ENCODE assay signal across 25 mouse cellular contexts in genomic region chr14:71915964-71916363, GRCm38 (mm10).
"Had no signal": no experiment of that assay in that cellular context is flagged by ENCODE, and none has a peak within 500 bp of the region (broad histone marks: within the 10 kb centered on the region; RNA-seq: fewer than 3 reads in every experiment).

No protein-coding gene starts in this region.

- H3K4me1 ChIP-seq: heart, embryonic 10.5 days; heart, embryonic 12.5 days; hindbrain, embryonic 10.5 days; hindbrain, embryonic 12.5 days; intestine, embryonic 15.5 days; limb, embryonic 10.5 days; limb, embryonic 12.5 days had no signal

- H3K9ac ChIP-seq: heart, embryonic 12.5 days; hindbrain, embryonic 12.5 days; hindbrain, embryonic 14.5 days; intestine, embryonic 15.5 days; limb, embryonic 12.5 days had no signal

- H3K4me2 ChIP-seq: heart, embryonic 12.5 days; hindbrain, embryonic 12.5 days; hindbrain, embryonic 14.5 days; intestine, embryonic 15.5 days; limb, embryonic 12.5 days had no signal

- H3K27ac ChIP-seq: gastrocnemius, adult 2 months; heart, embryonic 10.5 days; hindbrain, embryonic 10.5 days; hindbrain, embryonic 12.5 days; hindbrain, embryonic 14.5 days; intestine, embryonic 15.5 days; layer of hippocampus, adult 2 months; left cerebral cortex, adult 2 months; limb, embryonic 10.5 days; limb, embryonic 12.5 days had no signal

- H3K36me3 ChIP-seq: heart, embryonic 10.5 days; heart, embryonic 12.5 days; hindbrain, embryonic 10.5 days; hindbrain, embryonic 12.5 days; intestine, embryonic 15.5 days; limb, embryonic 10.5 days; limb, embryonic 12.5 days had no signal

- H3K9me3 ChIP-seq: heart, embryonic 10.5 days; heart, embryonic 12.5 days; hindbrain, embryonic 10.5 days; hindbrain, embryonic 12.5 days; intestine, embryonic 15.5 days; limb, embryonic 10.5 days; limb, embryonic 12.5 days had no signal

- ATAC-seq: hindbrain, embryonic 16.5 days; inflammation-experienced regulatory T-cells, adult 6 months; intestine, embryonic 15.5 days; intestine, postnatal 0 days had no signal

- DNase-seq: gastrocnemius, adult 2 months; gastrocnemius, postnatal 10 days; gastrocnemius, postnatal 25 days; heart, adult 18-20 months; heart, postnatal 10 days; heart, postnatal 4 days; kidney, adult 18-20 months; kidney, adult 8-10 months; kidney, postnatal 10 days; kidney, postnatal 25 days; kidney, postnatal 4 days; liver had no signal

- H3K27me3 ChIP-seq: heart, embryonic 12.5 days; hindbrain, embryonic 12.5 days; intestine, embryonic 15.5 days; limb, embryonic 12.5 days had no signal

- H3K4me3 ChIP-seq: gastrocnemius, adult 2 months; heart, embryonic 10.5 days; heart, embryonic 12.5 days; hindbrain, embryonic 10.5 days; hindbrain, embryonic 12.5 days; intestine, embryonic 15.5 days; layer of hippocampus, adult 2 months; left cerebral cortex, adult 2 months; limb, embryonic 10.5 days; limb, embryonic 12.5 days had no signal
